Mouse (Mus musculus): ENCODE measurements around the gene Gm9913. TPM values are rescaled to one million over a fixed set of nuclear protein-coding genes. Genes with fewer than 3 reads are reported as not detected.

Gm9913 gene
- polyA plus RNA-seq (2015; fragmentation: Nextera tagmentation; extraction: Ambion mirVana): 0.11 and 0.50 TPM in 2 replicates

DNA sequence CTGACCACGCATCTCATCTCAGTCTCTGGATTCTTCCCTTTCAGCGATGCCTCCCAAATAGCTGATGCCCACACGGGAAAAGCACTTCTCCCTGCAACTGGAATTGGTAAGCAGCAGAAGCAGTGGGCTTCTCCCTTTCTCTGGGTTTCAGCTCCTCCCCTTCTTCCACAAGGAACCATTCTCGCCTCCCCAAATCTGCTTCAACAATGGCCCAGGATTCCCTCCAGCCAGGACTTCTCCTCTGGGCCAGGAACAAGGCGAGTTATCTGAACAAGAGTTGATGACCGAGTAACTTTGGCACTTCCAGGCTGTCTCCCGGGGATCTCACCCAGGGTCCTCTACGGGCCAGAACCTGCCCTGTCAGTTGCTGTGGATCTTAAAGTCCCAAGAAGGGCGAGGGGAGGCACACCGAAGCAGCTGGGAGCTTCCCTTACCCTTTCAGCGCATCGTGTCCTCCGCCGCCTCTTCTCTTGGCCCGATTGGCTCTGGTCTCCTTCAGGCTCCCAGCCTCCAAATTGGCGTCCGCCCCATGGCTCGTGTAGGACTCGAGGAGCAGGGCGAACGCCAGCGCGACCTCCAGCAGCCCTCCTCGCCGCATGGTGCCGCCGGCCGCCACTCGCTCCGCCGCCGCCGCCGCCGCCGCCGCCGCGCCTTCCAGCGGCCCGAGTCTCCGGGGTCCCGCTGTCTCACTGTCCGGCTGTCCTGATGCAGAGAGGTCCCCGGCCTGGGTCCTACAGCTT is at the start of gene Gm9913:
Gene Gm9913, plus strand, starts transcription at position 84 of the 740 bp plus-strand sequence.

GRCm38 (mm10) chr2:125507893-125508292 is 3.0 kb downstream of the Gm9913 start, which contains the start of gene Fbn1:
Gene Fbn1, minus strand, starts transcription at chr2:125507993.

Other genes with a start within 250 kb of the Gm9913 start
- 17.9 and 21.3 TPM in 2 replicates for gene Fbn1, start 2.9 kb downstream of the Gm9913 start, polyA plus RNA-seq (2015; fragmentation: Nextera tagmentation; extraction: Ambion mirVana)
- gene Cep152, start 120.0 kb downstream of the Gm9913 start, polyA plus RNA-seq (2015; fragmentation: Nextera tagmentation; extraction: Ambion mirVana): 1.4 and 1.6 TPM in 2 replicates
- gene Eid1, start 168.0 kb downstream of the Gm9913 start, polyA plus RNA-seq (2015; fragmentation: Nextera tagmentation; extraction: Ambion mirVana): 193 and 236 TPM in 2 replicates
- gene Shc4, start 219.1 kb downstream of the Gm9913 start, polyA plus RNA-seq (2015; fragmentation: Nextera tagmentation; extraction: Ambion mirVana): 1.7 and 2.8 TPM in 2 replicates

All from adrenal gland, postnatal 0 days (tissue).